Mouse (Mus musculus): ENCODE measurements at regions not wholly inside any gene's neighbourhood (a gene's known extent, or its start where the extent isn't known, plus 50 kb on each side); places are given as distances from the start of the nearest gene placed in this dataset.

GRCm38 (mm10) chr3:17811290-17811689 is 136.9 kb upstream of the Cypt12 start:
- no peak for TF ChIP-seq NELFE (IDR thresholded peaks at IDR 0.05; ENCODE audit: low read depth, low read length)
- no peak for TF ChIP-seq E2F4 (IDR thresholded peaks at IDR 0.05; ENCODE audit: borderline replicate concordance, low read depth, low read length)
- no peak for TF ChIP-seq ETS1 (IDR thresholded peaks at IDR 0.05; ENCODE audit: low read depth, low read length)
- no peak for TF ChIP-seq GATA1 (IDR thresholded peaks at IDR 0.05; ENCODE audit: low read depth, low read length)
- no peak for TF ChIP-seq JUND (IDR thresholded peaks at IDR 0.05; ENCODE audit: low read depth, low read length)
- no peak for TF ChIP-seq TAL1 (IDR thresholded peaks at IDR 0.05; ENCODE audit: low read length)
- TF ChIP-seq ZNF384 (IDR thresholded peaks at IDR 0.05; ENCODE audit: low read depth, low read length): no peak
- TF ChIP-seq MYC (IDR thresholded peaks at IDR 0.05; ENCODE audit: low read depth, low read length): no peak
- no peak for TF ChIP-seq RAD21 (IDR thresholded peaks at IDR 0.05; ENCODE audit: low read depth, low read length)
- TF ChIP-seq NRF1 (IDR thresholded peaks at IDR 0.05; ENCODE audit: insufficient read depth, low read depth, low read length, poor library complexity, severe bottlenecking): no peak
- TF ChIP-seq POLR2AphosphoS2 (IDR thresholded peaks at IDR 0.05; ENCODE audit: low read length): no peak
- no peak for TF ChIP-seq POLR2AphosphoS5 (IDR thresholded peaks at IDR 0.05; ENCODE audit: borderline replicate concordance, low read depth, low read length)
- Histone ChIP-seq H3K4me1 (ENCODE audit: control insufficient read depth in 1 of 2, insufficient read depth in 2 of 2, low read length in 2 of 2) (no peaks in the 10 kb centered on the region), H3K27me3 (ENCODE audit: control insufficient read depth in 1 of 2, insufficient read depth in 2 of 2, low read length in 2 of 2) (no peaks in the 10 kb centered on the region), H3K9me3 (replicated peaks; ENCODE audit: insufficient read depth, low read length) (no peaks in the 10 kb centered on the region), H3K4me3 (ENCODE audit: control insufficient read depth in 1 of 2, insufficient read depth in 1 of 2, low read depth in 2 of 2, low read length in 2 of 2) (no peak overlapping the region), H3K27ac (ENCODE audit: control insufficient read depth, low read depth, low read length) (no peak overlapping the region), H3K79me2 (ENCODE audit: control insufficient read depth, insufficient read depth, low read length, poor library complexity) (no peaks in the 10 kb centered on the region), H3K9ac (ENCODE audit: control insufficient read depth, low read depth, low read length, poor library complexity, severe bottlenecking) (no peak overlapping the region), H3K36me3 (ENCODE audit: control insufficient read depth in 1 of 2, insufficient read depth in 2 of 2, low read length in 2 of 2) (no peaks in the 10 kb centered on the region)
- DNase-seq (ENCODE audit: low read depth, low spot score): no peak

GRCm38 (mm10) chr3:17824201-17824600 is 124.0 kb upstream of the Cypt12 start:
- Histone ChIP-seq H3K4me1 (ENCODE audit: control insufficient read depth in 1 of 2, insufficient read depth in 2 of 2, low read length in 2 of 2) (no peaks in the 10 kb centered on the region), H3K79me2 (ENCODE audit: control insufficient read depth, insufficient read depth, low read length, poor library complexity) (no peaks in the 10 kb centered on the region), H3K9me3 (replicated peaks; ENCODE audit: insufficient read depth, low read length) (no peaks in the 10 kb centered on the region), H3K27me3 (ENCODE audit: control insufficient read depth in 1 of 2, insufficient read depth in 2 of 2, low read length in 2 of 2) (no peaks in the 10 kb centered on the region), H3K36me3 (ENCODE audit: control insufficient read depth in 1 of 2, insufficient read depth in 2 of 2, low read length in 2 of 2) (no peaks in the 10 kb centered on the region), H3K27ac (ENCODE audit: control insufficient read depth, low read depth, low read length) (no peak overlapping the region), H3K9ac (ENCODE audit: control insufficient read depth, low read depth, low read length, poor library complexity, severe bottlenecking) (no peak overlapping the region), H3K4me3 (ENCODE audit: control insufficient read depth in 1 of 2, insufficient read depth in 1 of 2, low read depth in 2 of 2, low read length in 2 of 2) (no peak overlapping the region)
- no peak for DNase-seq (ENCODE audit: low read depth, low spot score)
- TF ChIP-seq SIN3A (IDR thresholded peaks at IDR 0.05; ENCODE audit: low read length) (no peak), POLR2AphosphoS5 (IDR thresholded peaks at IDR 0.05; ENCODE audit: borderline replicate concordance, low read depth, low read length) (no peak), ZMIZ1 (IDR thresholded peaks at IDR 0.05; ENCODE audit: low read depth, low read length) (no peak), GABPA (IDR thresholded peaks at IDR 0.05; ENCODE audit: low read depth, low read length) (no peak), CTCF (IDR thresholded peaks at IDR 0.05 in 2 of 3, conservative IDR thresholded peaks at IDR 0.05 in 1 of 3; ENCODE audit: control insufficient read depth in 1 of 3, insufficient read depth in 1 of 3, low read depth in 2 of 3, low read length in 3 of 3, poor library complexity in 1 of 3, severe bottlenecking in 1 of 3) (no peak)

GRCm38 (mm10) chr3:17824662-17825061 is 123.5 kb upstream of the Cypt12 start:
- Histone ChIP-seq H3K27ac (ENCODE audit: control insufficient read depth, low read depth, low read length) (no peak overlapping the region), H3K9me3 (replicated peaks; ENCODE audit: insufficient read depth, low read length) (no peaks in the 10 kb centered on the region), H3K79me2 (ENCODE audit: control insufficient read depth, insufficient read depth, low read length, poor library complexity) (no peaks in the 10 kb centered on the region), H3K36me3 (ENCODE audit: control insufficient read depth in 1 of 2, insufficient read depth in 2 of 2, low read length in 2 of 2) (no peaks in the 10 kb centered on the region), H3K4me1 (ENCODE audit: control insufficient read depth in 1 of 2, insufficient read depth in 2 of 2, low read length in 2 of 2) (no peaks in the 10 kb centered on the region), H3K4me3 (ENCODE audit: control insufficient read depth in 1 of 2, insufficient read depth in 1 of 2, low read depth in 2 of 2, low read length in 2 of 2) (no peak overlapping the region), H3K27me3 (ENCODE audit: control insufficient read depth in 1 of 2, insufficient read depth in 2 of 2, low read length in 2 of 2) (no peaks in the 10 kb centered on the region), H3K9ac (ENCODE audit: control insufficient read depth, low read depth, low read length, poor library complexity, severe bottlenecking) (no peak overlapping the region)
- DNase-seq (ENCODE audit: low read depth, low spot score): peak; percentile 39
- TF ChIP-seq CTCF (IDR thresholded peaks at IDR 0.05 in 2 of 3, conservative IDR thresholded peaks at IDR 0.05 in 1 of 3; ENCODE audit: control insufficient read depth in 1 of 3, insufficient read depth in 1 of 3, low read depth in 2 of 3, low read length in 3 of 3, poor library complexity in 1 of 3, severe bottlenecking in 1 of 3) (peak; percentile 2 to 71 (median 64); a peak in 4 of 6 replicates), RAD21 (IDR thresholded peaks at IDR 0.05; ENCODE audit: low read depth, low read length) (peak; percentile 86), ZC3H11A (IDR thresholded peaks at IDR 0.05; ENCODE audit: low read depth, low read length) (peak; percentile 67), ZKSCAN1 (IDR thresholded peaks at IDR 0.05; ENCODE audit: low read depth, low read length) (no peak), SMC3 (IDR thresholded peaks at IDR 0.05; ENCODE audit: low read depth, low read length) (peak; percentile 72)
